Mouse (Mus musculus): ENCODE results near the gene Slc25a3. TPM values are rescaled to one million over a fixed set of nuclear protein-coding genes. Genes with fewer than 3 reads are reported as not detected.

Gene Slc25a3
- total and polyA plus RNA-seq, 3 experiments, result 368 to 868 (median 497) TPM

- no peak for TF ChIP-seq POLR2AphosphoS5 (IDR thresholded peaks at IDR 0.05; ENCODE audit: borderline replicate concordance, low read depth, low read length)
- no peak for TF ChIP-seq ZKSCAN1 (IDR thresholded peaks at IDR 0.05; ENCODE audit: low read depth, low read length)
- TF ChIP-seq NRF1 (IDR thresholded peaks at IDR 0.05; ENCODE audit: insufficient read depth, low read depth, low read length, poor library complexity, severe bottlenecking), result no peak
- TF ChIP-seq CTCF (IDR thresholded peaks at IDR 0.05 in 2 of 3, conservative IDR thresholded peaks at IDR 0.05 in 1 of 3; ENCODE audit: control insufficient read depth in 1 of 3, insufficient read depth in 1 of 3, low read depth in 2 of 3, low read length in 3 of 3, poor library complexity in 1 of 3, severe bottlenecking in 1 of 3), result no peak
- Histone ChIP-seq H3K27me3 (ENCODE audit: control insufficient read depth in 1 of 2, insufficient read depth in 2 of 2, low read length in 2 of 2) (no peaks in the 10 kb centered on the region), H3K79me2 (ENCODE audit: control insufficient read depth, insufficient read depth, low read length, poor library complexity) (peaks cover 18% of the 10 kb centered on the region), H3K9me3 (replicated peaks; ENCODE audit: insufficient read depth, low read length) (no peaks in the 10 kb centered on the region), H3K27ac (ENCODE audit: control insufficient read depth, low read depth, low read length) (no peak overlapping the region), H3K9ac (ENCODE audit: control insufficient read depth, low read depth, low read length, poor library complexity, severe bottlenecking) (no peak overlapping the region), H3K36me3 (ENCODE audit: control insufficient read depth in 1 of 2, insufficient read depth in 2 of 2, low read length in 2 of 2) (peaks cover 15 to 77% of the 10 kb centered on the region in 2 experiments), H3K4me1 (ENCODE audit: control insufficient read depth in 1 of 2, insufficient read depth in 2 of 2, low read length in 2 of 2) (peaks cover 2% of the 10 kb centered on the region in 2 experiments; a peak in 3 of 4 replicates), H3K4me3 (ENCODE audit: control insufficient read depth in 1 of 2, insufficient read depth in 1 of 2, low read depth in 2 of 2, low read length in 2 of 2) (no peak overlapping the region)
- DNase-seq (ENCODE audit: low read depth, low spot score), result no peak
Observed at GRCm38 (mm10) chr10:91156338-91156737, 32.5 kb upstream of the Slc25a3 start.

GRCm38 (mm10) chr10:91153894-91154503 is 30.1 kb upstream of the Slc25a3 start:
- DNase-seq (ENCODE audit: low read depth, low spot score), result no peak
- peaks cover 0 to 74% of the 10 kb centered on the region in 2 experiments; a peak in 2 of 4 replicates for H3K36me3 ChIP-seq (ENCODE audit: control insufficient read depth in 1 of 2, insufficient read depth in 2 of 2, low read length in 2 of 2)
- H3K4me1 ChIP-seq (ENCODE audit: control insufficient read depth in 1 of 2, insufficient read depth in 2 of 2, low read length in 2 of 2), result no peaks in the 10 kb centered on the region
- H3K9ac ChIP-seq (ENCODE audit: control insufficient read depth, low read depth, low read length, poor library complexity, severe bottlenecking), result no peak overlapping the region
- no peaks in the 10 kb centered on the region for H3K9me3 ChIP-seq (replicated peaks; ENCODE audit: insufficient read depth, low read length)
- no peak overlapping the region for H3K4me3 ChIP-seq (ENCODE audit: control insufficient read depth in 1 of 2, insufficient read depth in 1 of 2, low read depth in 2 of 2, low read length in 2 of 2)
- H3K27ac ChIP-seq (ENCODE audit: control insufficient read depth, low read depth, low read length), result no peak overlapping the region
- TF ChIP-seq MYC (IDR thresholded peaks at IDR 0.05; ENCODE audit: low read depth, low read length), result no peak
- TF ChIP-seq NRF1 (IDR thresholded peaks at IDR 0.05; ENCODE audit: insufficient read depth, low read depth, low read length, poor library complexity, severe bottlenecking), result no peak
- TF ChIP-seq SMC3 (IDR thresholded peaks at IDR 0.05; ENCODE audit: low read depth, low read length), result no peak
- no peak for TF ChIP-seq POLR2AphosphoS5 (IDR thresholded peaks at IDR 0.05; ENCODE audit: borderline replicate concordance, low read depth, low read length)
- TF ChIP-seq GABPA (IDR thresholded peaks at IDR 0.05; ENCODE audit: low read depth, low read length), result no peak
- no peak for TF ChIP-seq ETS1 (IDR thresholded peaks at IDR 0.05; ENCODE audit: low read depth, low read length)
- TF ChIP-seq KAT2A (conservative IDR thresholded peaks at IDR 0.05; ENCODE audit: low read depth, low read length), result no peak
- TF ChIP-seq CTCF (IDR thresholded peaks at IDR 0.05 in 2 of 3, conservative IDR thresholded peaks at IDR 0.05 in 1 of 3; ENCODE audit: control insufficient read depth in 1 of 3, insufficient read depth in 1 of 3, low read depth in 2 of 3, low read length in 3 of 3, poor library complexity in 1 of 3, severe bottlenecking in 1 of 3), result no peak
- no peak for TF ChIP-seq SIN3A (IDR thresholded peaks at IDR 0.05; ENCODE audit: low read length)
- TF ChIP-seq MAFK (IDR thresholded peaks at IDR 0.05; ENCODE audit: borderline replicate concordance, low read depth, low read length), result no peak
- no peak for TF ChIP-seq GATA1 (IDR thresholded peaks at IDR 0.05; ENCODE audit: low read depth, low read length)
- TF ChIP-seq TCF12 (IDR thresholded peaks at IDR 0.05; ENCODE audit: low read depth, low read length), result no peak
- no peak for TF ChIP-seq HCFC1 (IDR thresholded peaks at IDR 0.05; ENCODE audit: low read depth, low read length)
- TF ChIP-seq USF2 (IDR thresholded peaks at IDR 0.05; ENCODE audit: borderline replicate concordance in 1 of 2, insufficient read depth in 1 of 2, low read depth in 1 of 2, low read length in 2 of 2), result no peak
- TF ChIP-seq EP300 (IDR thresholded peaks at IDR 0.05; ENCODE audit: low read depth in 1 of 2, low read length in 2 of 2), result no peak
- no peak for TF ChIP-seq POLR2AphosphoS2 (IDR thresholded peaks at IDR 0.05; ENCODE audit: low read length)
- no peak for TF ChIP-seq E2F4 (IDR thresholded peaks at IDR 0.05; ENCODE audit: borderline replicate concordance, low read depth, low read length)
- no peak for TF ChIP-seq RCOR1 (IDR thresholded peaks at IDR 0.05; ENCODE audit: low read depth, low read length)
- no peak; a peak in 1 of 4 replicates for TF ChIP-seq POLR2A (IDR thresholded peaks at IDR 0.05; ENCODE audit: control insufficient read depth in 1 of 2, insufficient read depth in 1 of 2, low read depth in 1 of 2, low read length in 2 of 2, poor library complexity in 1 of 2)
- peaks cover 16% of the 10 kb centered on the region for H3K79me2 ChIP-seq (ENCODE audit: control insufficient read depth, insufficient read depth, low read length, poor library complexity)
- no peaks in the 10 kb centered on the region for H3K27me3 ChIP-seq (ENCODE audit: control insufficient read depth in 1 of 2, insufficient read depth in 2 of 2, low read length in 2 of 2)

All from MEL (cell line).